Mouse (Mus musculus) ES-E14 (cell line): ENCODE measurements around the gene Actl7b. TPM values are rescaled to one million over a fixed set of nuclear protein-coding genes. Genes with fewer than 3 reads are reported as not detected.

ENCODE experiments used
- DNase-seq: peaks from one replicate; pipeline ENCODE4 v3.0.0-alpha.2; 2013; ENCODE audit warnings: low read depth, low spot score
- H3K27ac ChIP-seq: 2 replicates; pipeline ENCODE4 v1.5.1; 2012; ENCODE audit warnings: low read depth, mild to moderate bottlenecking, low read length, moderate library complexity, mixed read lengths; ENCODE audit not compliant: poor library complexity, insufficient read depth, severe bottlenecking
- H3K36me3 ChIP-seq: 2 replicates; pipeline ENCODE4 v1.6.1; 2012; ENCODE audit warnings: mild to moderate bottlenecking, low read length, moderate library complexity, mixed read lengths; ENCODE audit not compliant: control insufficient read depth, poor library complexity, insufficient read depth, severe bottlenecking
- H3K4me1 ChIP-seq, 2 experiments: fragments of 150-350 bp in 1 of 2; sonication (generic) in 1 of 2; 2 replicates each; pipeline ENCODE4 v1.6.1; 2012; ENCODE audit warnings: low read length in 2 of 2, mild to moderate bottlenecking in 1 of 2, mixed read lengths in 1 of 2; ENCODE audit not compliant: control insufficient read depth in 2 of 2, insufficient read depth in 2 of 2, poor library complexity in 1 of 2
- H3K4me3 ChIP-seq, 2 experiments: fragments of 150-350 bp in 1 of 2; sonication (generic) in 1 of 2; 2 replicates each; pipeline ENCODE4 v1.5.1; 2012; ENCODE audit warnings: low read length in 2 of 2, low read depth in 1 of 2, mild to moderate bottlenecking in 1 of 2, mixed read lengths in 1 of 2; ENCODE audit not compliant: insufficient read depth in 1 of 2, poor library complexity in 1 of 2, severe bottlenecking in 1 of 2
- H3K9ac ChIP-seq: 2 replicates; pipeline ENCODE4 v1.6.1; 2012; ENCODE audit warnings: low read depth, mild to moderate bottlenecking, low read length, mixed read lengths; ENCODE audit not compliant: poor library complexity, insufficient read depth, severe bottlenecking
- H3K9me3 ChIP-seq: fragments of 150-350 bp; sonication (generic); 2 replicates; pipeline ENCODE4 v1.6.1; 2012; ENCODE audit warnings: low read depth, mild to moderate bottlenecking, low read length; ENCODE audit not compliant: control insufficient read depth, insufficient read depth
- CHD2 ChIP-seq: IDR thresholded peaks from 2 replicates; pipeline ENCODE4 v1.6.1; 2014; ENCODE audit warnings: mild to moderate bottlenecking, low read depth, low read length, inconsistent platforms
- HCFC1 ChIP-seq: IDR thresholded peaks from 2 replicates; pipeline ENCODE4 v1.6.1; 2012; ENCODE audit warnings: low read length, inconsistent platforms, borderline replicate concordance; ENCODE audit not compliant: insufficient read depth
- MAFK ChIP-seq: IDR thresholded peaks from 2 replicates; pipeline ENCODE4 v1.6.1; 2014; ENCODE audit warnings: mild to moderate bottlenecking, low read depth, low read length, inconsistent platforms; ENCODE audit not compliant: insufficient read depth
- ZC3H11A ChIP-seq: IDR thresholded peaks from 2 replicates; pipeline ENCODE4 v1.6.1; 2012; ENCODE audit warnings: low read depth, mild to moderate bottlenecking, inconsistent platforms, low read length, borderline replicate concordance
- ZNF384 ChIP-seq: IDR thresholded peaks from 2 replicates; pipeline ENCODE4 v1.6.1; 2012; ENCODE audit warnings: low read depth, low read length, inconsistent platforms
- in situ Hi-C, 2 experiments: fragments of 600-800 bp; cut with MboI; formaldehyde crosslinking; loops; one replicate each; pipeline ENCODE4 v1.15.1; 2025; ENCODE audit warnings: low sequenced_read_pairs in 2 of 2, inconsistent platforms in 1 of 2; ENCODE audit not compliant: unreplicated experiment in 2 of 2
- total RNA-seq: library from RNA; depleted of rRNA; stranded (reverse); fragments of 300-350 nt; gene quantifications from 2 replicates; pipeline ENCODE4 v1.2.3, GENCODE M21; 2012

The Actl7b gene
- total RNA-seq, 1 experiment: 1.1 TPM

DNA sequence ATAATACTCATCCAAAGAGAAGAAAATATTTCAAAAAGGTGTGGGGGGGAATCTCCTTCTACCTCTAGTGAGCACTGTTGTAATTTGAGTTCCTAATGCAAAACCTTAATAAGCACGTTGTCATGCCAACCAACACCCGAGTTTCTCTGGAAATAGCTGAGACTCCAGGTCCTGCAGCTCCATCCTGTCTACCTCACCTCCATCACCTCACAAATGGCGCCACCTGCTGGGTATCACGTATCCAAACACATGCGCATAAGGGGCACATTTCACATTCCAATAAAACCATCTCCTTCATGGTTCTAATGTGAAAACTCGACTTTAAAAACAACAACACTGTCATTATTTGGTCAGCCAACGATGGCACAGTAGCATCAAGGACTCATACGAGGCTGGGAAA is 15.4 kb downstream of the Actl7b start:
- Histone ChIP-seq H3K36me3 (no peaks in the 10 kb centered on the region), H3K9ac (no peak overlapping the region), H3K27ac (no peak overlapping the region), H3K9me3 (no peaks in the 10 kb centered on the region; the same call in 1 of the 2 replicates), H3K4me1 (no peaks in the 10 kb centered on the region), H3K4me3 (no peak overlapping the region)
- in situ Hi-C loops: no loop called here
- DNase-seq: peak; percentile 63
- TF ChIP-seq ZC3H11A (no peak), CHD2 (no peak), ZNF384 (no peak), MAFK (no peak), HCFC1 (no peak)

GRCm38 (mm10) chr4:56723237-56723636 is 18.0 kb downstream of the Actl7b start:
- no peak overlapping the region for H3K27ac ChIP-seq
- in situ Hi-C loops: no loop called here
- no peaks in the 10 kb centered on the region for H3K4me1 ChIP-seq
- DNase-seq: no peak
- no peak overlapping the region for H3K4me3 ChIP-seq
- no peaks in the 10 kb centered on the region; the same call in 1 of the 2 replicates for H3K9me3 ChIP-seq
- TF ChIP-seq MAFK (no peak), CHD2 (no peak), HCFC1 (no peak), ZC3H11A (no peak), ZNF384 (no peak)
- H3K9ac ChIP-seq: no peak overlapping the region
- H3K36me3 ChIP-seq: no peaks in the 10 kb centered on the region

- H3K9ac ChIP-seq: no peak overlapping the region
- H3K9me3 ChIP-seq: no peaks in the 10 kb centered on the region; the same call in 1 of the 2 replicates
- in situ Hi-C loops: no loop called here
- TF ChIP-seq CHD2: no peak
- TF ChIP-seq ZC3H11A: no peak
- TF ChIP-seq MAFK: no peak
- TF ChIP-seq ZNF384: no peak
- TF ChIP-seq HCFC1: no peak
- no peak overlapping the region for H3K4me3 ChIP-seq
- no peaks in the 10 kb centered on the region for H3K4me1 ChIP-seq
- no peak overlapping the region for H3K27ac ChIP-seq
- no peak for DNase-seq
- no peaks in the 10 kb centered on the region for H3K36me3 ChIP-seq
These were observed 18.9 kb downstream of the Actl7b start for GRCm38 (mm10) chr4:56722346-56722745.

- DNase-seq: no peak
- Histone ChIP-seq H3K9ac (no peak overlapping the region), H3K4me1 (peaks cover 0 to 2% of the 10 kb centered on the region in 2 experiments; a peak in 1 of 4 replicates), H3K4me3 (no peak overlapping the region), H3K27ac (no peak overlapping the region), H3K36me3 (no peaks in the 10 kb centered on the region), H3K9me3 (no peaks in the 10 kb centered on the region)
- in situ Hi-C loops: no loop called here
- TF ChIP-seq ZC3H11A (0 out of 2 replicates have a peak, but pooled peaks have one; percentile 44), CHD2 (no peak), MAFK (no peak)
These were observed 19.8 kb downstream of the Actl7b start for GRCm38 (mm10) chr4:56721469-56721868.

DNA sequence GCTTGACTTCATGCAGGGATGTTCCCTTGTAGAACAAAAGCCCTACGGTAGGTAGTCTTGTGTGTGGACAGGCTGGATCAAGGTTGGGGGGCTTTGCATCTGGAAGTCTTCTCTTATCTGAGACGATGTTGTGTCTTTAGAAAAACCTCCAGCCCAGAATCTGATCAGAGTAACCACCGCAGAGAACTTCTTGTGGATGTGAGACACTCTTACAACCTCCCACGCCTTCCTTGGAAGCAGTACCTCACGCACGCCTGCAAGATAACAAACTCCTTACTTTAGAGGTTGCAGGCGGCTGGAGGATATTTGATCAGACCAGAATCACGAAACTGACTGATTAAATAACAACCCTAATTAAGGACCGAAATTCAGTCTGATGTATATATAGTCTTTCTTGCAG is 20.8 kb downstream of the Actl7b start:
- TF ChIP-seq HCFC1: no peak
- TF ChIP-seq ZC3H11A: no peak
- TF ChIP-seq ZNF384: no peak
- TF ChIP-seq CHD2: no peak
- TF ChIP-seq MAFK: no peak
- H3K4me1 ChIP-seq: peaks cover 0 to 6% of the 10 kb centered on the region in 2 experiments; a peak in 2 of 4 replicates
- no peak overlapping the region for H3K9ac ChIP-seq
- no peak for DNase-seq
- no peaks in the 10 kb centered on the region for H3K36me3 ChIP-seq
- H3K27ac ChIP-seq: no peak overlapping the region
- in situ Hi-C loops: no loop called here
- H3K9me3 ChIP-seq: no peaks in the 10 kb centered on the region
- H3K4me3 ChIP-seq: no peak overlapping the region
